Mouse (Mus musculus) ES-E14 (cell line): ENCODE data around the gene Exoc4.

Experiments
- CHD2 ChIP-seq: IDR thresholded peaks from 2 replicates; pipeline ENCODE4 v1.6.1; 2014; ENCODE audit warnings: mild to moderate bottlenecking, low read depth, low read length, inconsistent platforms
- HCFC1 ChIP-seq: IDR thresholded peaks from 2 replicates; pipeline ENCODE4 v1.6.1; 2012; ENCODE audit warnings: low read length, inconsistent platforms, borderline replicate concordance; ENCODE audit not compliant: insufficient read depth
- MAFK ChIP-seq: IDR thresholded peaks from 2 replicates; pipeline ENCODE4 v1.6.1; 2014; ENCODE audit warnings: mild to moderate bottlenecking, low read depth, low read length, inconsistent platforms; ENCODE audit not compliant: insufficient read depth
- ZC3H11A ChIP-seq: IDR thresholded peaks from 2 replicates; pipeline ENCODE4 v1.6.1; 2012; ENCODE audit warnings: low read depth, mild to moderate bottlenecking, inconsistent platforms, low read length, borderline replicate concordance
- ZNF384 ChIP-seq: IDR thresholded peaks from 2 replicates; pipeline ENCODE4 v1.6.1; 2012; ENCODE audit warnings: low read depth, low read length, inconsistent platforms

DNA sequence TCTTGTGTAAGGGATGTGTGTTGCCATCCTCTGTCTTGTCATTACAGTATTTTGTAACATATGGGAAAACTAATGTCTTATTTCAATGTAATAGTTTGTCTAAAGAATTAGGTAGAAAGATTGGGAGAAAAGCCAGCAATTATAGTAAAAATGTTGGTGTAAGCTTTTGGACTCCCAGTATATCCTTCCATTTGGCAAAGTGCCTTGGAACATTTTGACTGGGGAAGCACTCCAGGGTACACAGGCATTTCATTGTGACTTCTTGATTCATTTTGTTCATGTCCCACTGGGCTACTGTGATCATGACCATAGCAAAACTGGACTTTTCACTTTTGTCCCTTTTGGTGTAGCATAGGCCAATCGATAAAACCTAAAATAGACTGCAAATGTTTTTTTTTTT lies 61.6 kb downstream of the Exoc4 start:
- TF ChIP-seq ZNF384 (no peak), CHD2 (no peak), HCFC1 (no peak), ZC3H11A (no peak), MAFK (no peak)
